Mouse (Mus musculus) skeletal muscle tissue, adult 2 months (tissue): Measurements from ENCODE around the gene Usp19.

ENCODE experiments used
- DNase-seq: peaks from one replicate; pipeline ENCODE4 v3.0.0-alpha.2; 2012; ENCODE audit warnings: low read depth, low spot score

Gene Usp19

DNA sequence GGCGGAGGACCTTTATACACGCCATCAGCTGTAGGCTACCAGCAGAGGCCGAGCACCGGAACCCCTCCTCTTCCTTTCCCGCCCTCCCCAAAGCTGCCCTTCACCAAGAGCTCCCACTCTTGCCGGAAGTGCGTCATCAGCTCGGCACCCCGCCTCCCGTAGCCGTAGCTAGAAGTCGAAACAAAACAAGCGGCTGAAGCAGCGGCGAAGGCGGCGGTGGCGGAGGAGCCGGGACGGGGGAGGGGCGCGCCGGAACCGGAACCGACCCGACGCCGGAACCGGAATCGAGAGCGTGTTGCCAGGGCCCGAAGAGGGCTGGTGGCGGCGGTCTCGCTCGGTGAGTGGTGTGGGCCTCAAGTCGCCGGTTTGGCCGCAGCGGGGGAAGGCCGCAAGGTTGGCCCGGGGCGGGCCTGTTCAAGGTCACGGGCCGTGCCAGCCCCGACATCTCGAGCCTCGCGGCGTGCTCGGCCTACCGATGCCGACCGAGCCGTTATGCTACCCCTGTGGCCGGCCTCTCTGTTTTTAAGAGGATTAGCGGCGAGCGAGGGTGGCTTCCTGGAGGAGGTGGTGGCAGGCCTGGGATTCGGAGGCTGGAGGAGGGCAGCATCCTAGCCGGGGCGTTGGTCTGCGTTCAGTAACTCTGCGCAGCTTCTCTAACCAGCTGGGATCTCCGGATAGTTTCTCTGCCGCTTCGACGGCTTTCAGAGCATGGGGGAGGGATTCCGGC is at the start of gene Usp19:
Gene Usp19, plus strand, starts transcription at position 44 of the 727 bp plus-strand sequence.
- peak; percentile 96 for DNase-seq

DNA sequence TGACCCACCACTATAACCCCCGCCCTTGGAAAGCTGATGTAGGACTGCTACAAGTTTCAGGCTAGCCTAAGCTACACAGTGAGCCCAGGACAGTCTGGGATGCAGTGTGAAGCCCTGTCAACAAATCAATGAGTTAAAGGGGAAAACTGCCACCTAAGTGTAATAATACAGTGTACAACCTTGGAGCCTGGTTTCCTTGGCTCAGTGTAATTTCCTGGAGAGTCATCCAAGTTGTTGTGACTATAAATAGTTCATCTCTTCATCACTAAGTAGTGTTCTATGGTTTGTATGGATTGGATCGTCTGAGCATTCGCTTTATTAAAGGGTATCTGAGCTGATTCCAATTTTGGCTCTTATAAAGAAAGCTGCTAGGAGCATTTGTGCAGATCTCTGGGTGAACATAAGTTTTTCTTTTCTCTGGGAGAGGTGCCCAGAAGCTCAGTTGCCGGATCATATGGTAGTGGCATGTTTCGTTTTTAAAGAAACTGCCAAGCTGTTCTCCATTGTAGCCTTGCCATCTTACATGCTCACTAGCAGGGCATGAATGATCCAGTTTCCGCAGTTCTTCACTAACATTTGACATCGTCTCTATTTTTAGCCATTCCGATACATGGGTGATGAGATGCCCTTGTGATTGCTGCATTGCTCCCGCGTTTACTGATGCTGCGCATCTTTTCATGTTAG is 49.0 kb upstream of the Usp19 start:
- no peak for DNase-seq

DNA sequence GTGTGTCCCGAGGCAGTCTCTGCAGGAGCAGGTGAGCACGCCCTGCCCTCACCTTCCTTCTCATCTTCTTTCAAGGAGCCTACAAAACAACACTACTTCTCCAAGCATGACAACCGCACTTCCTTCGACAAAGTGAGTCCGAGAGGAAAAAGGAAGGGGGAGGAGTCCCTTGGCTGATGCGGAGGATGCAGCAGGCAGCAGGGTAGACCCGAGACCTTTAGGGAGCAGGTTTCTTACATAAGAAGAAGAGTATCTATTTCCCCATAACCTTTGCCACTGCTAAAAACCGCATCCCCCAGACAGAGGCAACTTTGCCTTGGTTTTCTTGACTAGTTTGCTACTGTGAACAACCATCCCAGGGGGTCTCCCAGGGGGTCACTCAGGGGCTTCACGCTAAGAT is 45.3 kb upstream of the Usp19 start:
- DNase-seq, result no peak

DNA sequence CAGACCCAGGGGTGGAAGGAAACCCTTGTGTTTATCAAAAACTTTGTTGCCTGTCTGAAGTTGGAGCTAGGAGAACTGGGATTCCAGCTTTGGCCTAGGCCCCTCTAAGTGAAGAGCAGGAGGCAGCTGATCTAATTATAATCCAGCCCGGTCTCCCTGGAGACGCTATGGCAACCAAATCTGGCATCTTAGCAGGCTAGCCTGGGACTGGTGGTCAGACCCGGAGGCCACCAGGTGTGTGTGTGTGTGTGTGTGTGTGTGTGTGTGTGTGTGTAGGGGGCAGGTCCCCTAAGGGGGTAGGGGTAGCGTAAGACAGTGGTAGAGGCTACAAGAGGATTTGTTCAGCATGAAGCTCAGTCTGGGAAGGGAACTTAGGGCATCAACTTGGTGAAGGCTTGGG is 40.5 kb upstream of the Usp19 start:
- no peak for DNase-seq

DNA sequence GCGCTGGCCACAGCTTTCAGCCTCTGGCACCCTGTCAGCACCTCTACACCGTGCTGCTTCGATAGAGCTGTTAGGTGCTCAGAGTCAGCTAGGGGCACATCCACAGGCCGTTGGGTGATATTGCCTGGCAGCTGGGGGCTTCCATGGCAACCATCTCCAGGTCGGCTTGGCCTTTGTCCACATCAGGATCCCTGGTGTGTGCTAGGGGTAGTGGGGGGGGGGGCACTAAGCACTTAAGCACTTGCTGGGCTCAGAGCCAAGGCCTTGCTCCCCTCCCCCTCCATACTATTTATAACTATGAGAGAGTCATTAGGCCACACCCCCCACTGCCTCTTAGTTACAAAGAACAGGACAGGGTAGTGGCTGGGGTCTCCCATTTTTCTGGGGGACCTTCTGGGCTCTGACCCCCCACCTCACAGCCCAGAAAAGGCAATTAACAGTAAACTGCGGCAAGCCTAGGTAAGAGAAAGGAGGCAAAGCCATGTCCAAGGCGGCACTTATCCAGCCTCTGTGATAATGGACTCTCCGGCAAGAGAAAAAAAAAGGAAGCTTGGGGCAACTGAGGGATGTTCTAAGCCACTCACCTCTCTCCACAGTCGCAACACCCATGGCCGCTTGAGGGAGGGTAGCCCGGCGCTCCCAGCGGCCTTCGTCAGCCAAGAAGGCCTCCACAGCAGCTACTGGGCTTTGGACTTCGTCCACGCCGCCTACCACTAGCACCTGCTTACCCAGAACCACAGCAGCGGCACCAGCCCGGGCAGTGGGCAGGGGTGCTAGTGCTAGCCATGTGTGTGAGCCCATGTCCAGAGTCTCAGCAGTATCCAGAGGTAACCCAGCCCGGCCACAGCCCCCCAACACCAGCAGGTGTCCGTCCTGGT is 39.9 kb upstream of the Usp19 start:
- DNase-seq, result no peak

DNA sequence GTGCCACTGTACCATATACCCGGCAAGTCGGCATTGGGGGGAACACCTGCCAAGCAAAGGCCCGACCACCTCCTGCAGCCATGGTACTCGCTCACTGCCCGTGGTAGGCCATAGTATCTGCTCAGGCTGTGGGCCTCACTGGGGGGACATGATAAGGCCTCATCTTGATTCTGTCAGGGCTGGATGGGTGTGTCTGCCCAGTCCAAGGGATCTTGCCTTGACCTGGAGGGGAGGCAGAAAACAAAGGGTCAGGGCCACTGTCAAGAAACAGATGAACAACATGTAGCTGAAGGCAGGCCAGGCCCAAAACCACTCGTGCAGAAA is 39.3 kb upstream of the Usp19 start:
- no peak for DNase-seq

DNA sequence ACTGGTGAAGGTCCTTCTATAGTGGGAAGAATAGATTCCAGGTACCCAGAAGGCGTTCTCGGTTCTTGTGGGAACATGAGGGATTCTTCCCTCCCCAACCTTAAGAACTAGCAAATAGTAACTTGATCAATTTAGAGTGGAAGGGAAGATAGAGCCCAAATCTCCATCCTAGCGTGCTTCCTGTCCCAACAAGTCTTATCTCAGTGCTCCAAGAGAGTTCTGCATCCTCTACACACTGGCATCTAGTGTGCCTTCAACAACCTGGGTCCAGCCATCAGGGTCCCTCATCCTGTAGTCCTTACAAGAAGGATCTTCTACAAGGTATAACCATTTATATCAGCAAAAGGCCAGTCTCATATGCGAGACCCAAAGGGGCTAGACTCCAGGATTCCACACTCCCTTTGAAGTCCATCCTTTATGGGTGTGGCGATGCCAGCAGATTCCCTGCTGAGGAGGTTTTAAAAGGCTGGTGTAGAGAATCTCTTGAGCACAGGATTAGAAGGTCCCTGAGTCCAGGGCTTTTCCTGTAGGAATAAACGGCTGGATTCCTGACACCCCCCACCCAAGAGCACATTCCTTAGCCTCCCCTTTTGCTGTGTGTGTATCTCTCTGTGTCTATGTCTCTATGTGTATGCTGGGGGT is 38.8 kb upstream of the Usp19 start:
- no peak for DNase-seq

DNA sequence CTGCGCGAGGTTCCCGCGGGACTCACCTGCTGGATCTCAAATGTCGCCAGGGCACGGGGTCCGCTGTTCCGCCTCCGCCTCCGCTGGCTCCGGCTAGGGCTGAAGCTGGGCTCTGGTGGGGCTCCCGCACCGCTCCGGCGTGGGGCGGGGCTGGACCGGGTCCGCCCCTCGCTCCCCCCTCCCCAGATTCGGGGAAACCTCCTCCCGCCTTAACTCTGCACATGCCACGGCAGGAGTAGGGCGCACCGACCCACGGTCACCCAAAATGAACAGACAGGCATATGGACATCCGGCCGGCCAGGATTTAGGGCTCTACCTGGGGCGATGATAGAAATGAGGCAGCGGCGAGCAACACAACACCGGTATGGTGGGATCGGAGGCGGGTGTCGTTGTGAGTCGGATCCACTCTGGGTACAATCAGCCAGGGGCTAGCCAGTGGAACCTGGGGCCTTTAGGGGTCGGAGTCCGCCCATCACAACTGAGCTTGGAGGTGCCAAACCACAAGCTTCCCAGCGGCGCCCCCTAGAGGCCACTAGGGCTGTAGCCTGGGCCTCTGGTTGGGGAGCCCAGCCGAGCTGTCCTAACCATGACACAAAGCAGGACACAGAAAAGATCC is 38.0 kb upstream of the Usp19 start:
- peak; percentile 71 for DNase-seq

DNA sequence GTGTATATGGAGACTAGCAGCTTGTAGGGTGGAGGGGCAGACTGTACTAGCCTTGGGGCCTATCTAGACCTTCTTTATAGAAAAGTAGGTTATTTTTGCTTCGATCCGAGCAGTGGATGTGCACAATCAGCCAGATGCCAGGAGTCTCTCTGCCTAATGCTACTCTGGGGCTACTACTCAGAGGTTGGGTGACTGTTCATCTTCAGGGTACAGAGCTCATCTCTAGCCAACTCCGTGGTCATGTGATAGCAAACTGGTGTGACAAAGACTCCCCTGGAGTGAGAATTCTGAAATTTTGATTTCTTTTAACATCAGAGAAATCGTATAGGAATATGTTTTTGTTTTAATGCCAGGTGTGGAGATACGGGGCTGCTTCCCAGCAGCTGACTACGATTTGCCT is 37.5 kb upstream of the Usp19 start:
- no peak for DNase-seq

DNA sequence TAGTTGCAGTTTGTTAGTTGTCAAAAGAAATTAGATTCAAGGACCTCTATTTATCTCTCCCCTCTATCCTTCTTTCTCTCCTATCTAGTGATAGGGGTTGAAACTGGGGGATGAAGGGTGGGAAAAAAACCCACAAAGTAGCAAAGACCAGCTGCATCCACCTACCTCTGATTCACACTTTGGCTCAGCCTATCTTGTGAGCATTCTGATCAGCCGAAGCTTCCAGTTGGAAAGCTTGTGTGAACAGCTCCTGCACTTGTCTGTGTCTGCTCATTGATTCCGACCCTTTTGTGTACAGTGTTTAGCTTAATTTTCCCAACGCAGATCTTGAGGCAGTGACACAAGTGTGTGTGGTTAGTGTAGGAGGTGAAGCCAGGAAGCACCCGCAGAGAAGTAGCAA is 36.9 kb upstream of the Usp19 start:
- DNase-seq, result no peak

DNA sequence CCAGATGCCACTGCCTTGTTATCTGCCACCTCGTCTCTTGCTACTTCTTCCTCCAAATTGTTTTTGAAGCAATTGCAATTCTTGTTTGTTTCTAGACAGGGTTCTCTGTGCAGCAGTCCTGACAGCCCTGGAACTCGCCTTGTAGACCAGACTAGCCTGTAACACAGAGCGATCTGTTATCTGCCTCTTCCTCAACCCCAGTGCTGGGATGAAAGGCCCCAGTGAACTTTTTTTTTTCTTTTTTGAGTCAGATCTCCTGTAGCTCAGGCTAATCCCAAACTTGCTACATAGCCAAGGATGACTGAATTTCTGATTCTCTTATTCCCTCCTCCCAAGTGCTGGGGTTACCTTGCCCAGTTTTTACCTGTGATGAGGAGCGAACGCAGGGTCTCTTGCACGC is 36.0 kb upstream of the Usp19 start:
- no peak for DNase-seq

DNA sequence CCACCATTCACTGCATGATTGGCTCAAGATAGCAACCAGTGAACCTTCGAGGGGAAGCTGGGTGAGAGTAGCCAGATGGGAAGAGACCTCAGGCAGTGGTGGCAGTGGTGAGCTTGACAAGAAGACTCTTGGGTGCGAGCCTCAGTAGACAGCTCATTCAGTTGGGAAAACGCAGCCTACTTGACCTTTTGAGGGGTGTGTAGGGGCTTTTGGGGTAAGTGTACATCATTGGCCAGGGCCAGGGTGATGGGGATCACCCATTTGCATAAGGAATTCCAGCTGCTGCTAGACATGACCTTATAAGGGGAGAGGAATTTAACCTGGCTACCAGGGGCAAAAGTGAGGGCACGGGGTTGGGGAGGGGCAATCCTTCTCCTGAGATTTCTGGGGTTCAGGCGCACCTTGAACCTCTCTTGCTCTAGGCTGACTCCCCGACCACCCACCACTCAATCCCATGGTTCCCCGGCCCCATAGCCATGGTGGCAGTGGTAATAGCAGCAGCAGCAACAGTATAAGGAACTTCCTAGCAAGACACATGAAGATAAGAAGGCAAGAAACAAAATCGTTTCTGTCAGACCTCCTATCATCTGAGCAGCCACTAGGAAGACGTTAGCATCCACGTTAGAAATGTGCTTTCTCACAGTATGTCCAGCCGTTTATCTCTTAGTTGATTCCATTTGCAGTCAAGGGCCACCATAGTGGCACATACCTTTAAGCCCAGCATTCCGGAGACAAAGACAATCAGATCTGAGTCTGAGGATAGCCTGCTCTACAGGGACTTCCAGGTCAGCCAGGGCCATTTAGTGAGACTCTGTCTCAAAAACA is 34.4 kb upstream of the Usp19 start:
- DNase-seq, result no peak

DNA sequence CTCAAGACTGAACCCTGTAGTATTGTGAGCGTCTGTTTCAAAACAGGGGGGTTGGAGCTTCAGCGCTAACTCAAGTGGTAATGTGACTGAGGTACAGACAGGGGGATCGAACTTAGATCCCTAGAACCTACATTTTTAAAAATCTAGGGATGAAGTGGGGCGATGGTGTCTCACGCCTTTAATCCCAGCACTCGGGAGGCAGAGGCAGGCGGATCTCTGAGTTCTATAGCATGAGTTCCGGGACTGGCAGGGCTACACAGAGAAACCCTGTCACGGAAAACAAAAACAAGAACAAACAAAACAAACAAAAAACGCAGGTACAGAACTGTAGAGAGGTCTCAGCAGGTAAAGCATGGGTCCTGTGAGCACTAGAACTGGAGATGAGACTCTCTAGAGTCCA is 33.4 kb upstream of the Usp19 start:
- no peak for DNase-seq

DNA sequence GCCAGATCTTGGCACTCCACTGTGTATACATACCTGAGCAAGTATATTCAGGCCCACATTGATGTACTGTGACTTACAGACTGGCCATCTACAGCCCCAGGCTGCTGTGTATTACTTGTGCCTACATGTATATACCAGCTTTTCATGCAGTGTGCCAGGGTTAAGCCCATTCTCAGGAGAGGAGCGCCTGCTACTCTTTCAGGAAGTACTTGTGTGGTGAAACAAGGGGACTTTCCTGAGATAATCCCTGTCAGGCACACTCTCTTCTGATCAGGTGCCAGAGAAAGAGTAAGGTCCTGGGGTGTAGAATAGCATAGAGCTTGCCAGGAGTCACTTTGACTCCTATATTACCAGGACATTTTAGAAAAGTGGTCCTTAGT is 30.5 kb upstream of the Usp19 start:
- DNase-seq, result no peak

DNA sequence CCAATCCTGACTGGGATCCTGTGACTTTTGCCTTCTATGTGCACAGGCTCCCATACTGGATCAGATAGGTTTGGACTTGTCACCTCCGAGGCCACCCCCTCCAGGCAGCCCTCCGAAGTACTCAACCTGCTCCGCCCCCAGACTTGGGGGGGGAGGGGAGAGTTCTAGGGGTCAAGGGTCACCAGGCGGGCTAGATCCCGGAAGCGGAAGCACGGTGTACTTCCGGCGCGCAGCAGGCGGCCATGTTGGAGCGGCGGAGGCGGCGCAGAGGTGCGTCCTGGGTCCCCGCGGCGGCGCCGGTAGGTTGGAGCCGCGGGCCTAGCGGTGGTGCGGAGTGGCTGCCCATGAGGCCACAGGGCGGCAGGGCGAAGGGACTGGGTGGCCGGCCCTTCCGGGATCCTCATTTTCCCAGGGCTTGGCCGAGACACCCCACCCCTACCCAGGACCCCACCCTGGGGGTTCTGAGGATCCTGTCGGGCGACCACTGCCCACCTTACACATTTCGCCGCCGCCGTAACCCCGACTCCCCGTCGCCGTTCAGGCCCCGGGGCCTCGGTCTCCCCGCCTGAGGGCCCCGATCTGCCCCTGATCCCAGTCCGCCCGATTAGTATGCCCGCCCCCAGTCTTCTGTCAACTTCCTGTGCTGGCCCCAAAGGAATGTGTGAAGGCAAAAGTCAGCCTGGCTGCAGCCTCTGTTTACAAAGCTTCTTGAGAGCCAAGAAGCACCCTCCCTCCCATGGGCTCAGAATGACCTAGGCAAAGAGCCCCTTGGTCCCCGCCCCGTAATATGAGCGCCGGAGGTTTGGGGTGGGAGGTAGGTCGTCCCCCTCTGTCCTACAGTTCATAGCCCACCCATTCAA is 29.9 kb upstream of the Usp19 start, which contains the start of gene Ccdc71:
Gene Ccdc71, plus strand, starts transcription at position 209 of the 860 bp plus-strand sequence.
- peak; percentile 81 for DNase-seq

DNA sequence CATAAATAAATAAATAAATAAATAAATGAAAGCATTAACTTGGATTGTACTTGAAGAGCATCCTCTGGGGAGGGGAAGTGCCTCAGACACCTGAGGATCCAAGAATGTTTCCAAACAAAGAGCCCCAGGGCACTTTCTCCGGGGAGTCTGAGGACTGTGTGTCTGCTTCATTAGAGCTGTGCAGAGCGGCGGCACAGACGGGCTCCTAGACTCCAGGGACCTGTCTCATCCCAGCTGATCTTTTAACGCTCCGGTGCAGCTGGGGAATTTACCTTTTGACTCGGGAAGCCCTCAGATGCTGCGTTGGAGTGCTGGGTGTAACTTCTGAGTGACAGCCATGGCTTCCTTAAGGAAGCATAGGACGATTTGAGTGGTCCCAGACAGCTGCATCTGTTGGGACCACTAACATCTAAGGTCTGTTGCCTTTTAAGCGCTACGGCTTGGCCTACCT is 29.2 kb upstream of the Usp19 start, which contains the start of gene Klhdc8b:
Gene Klhdc8b, minus strand, starts transcription at position 401 of the 451 bp plus-strand sequence.
- DNase-seq, result no peak

DNA sequence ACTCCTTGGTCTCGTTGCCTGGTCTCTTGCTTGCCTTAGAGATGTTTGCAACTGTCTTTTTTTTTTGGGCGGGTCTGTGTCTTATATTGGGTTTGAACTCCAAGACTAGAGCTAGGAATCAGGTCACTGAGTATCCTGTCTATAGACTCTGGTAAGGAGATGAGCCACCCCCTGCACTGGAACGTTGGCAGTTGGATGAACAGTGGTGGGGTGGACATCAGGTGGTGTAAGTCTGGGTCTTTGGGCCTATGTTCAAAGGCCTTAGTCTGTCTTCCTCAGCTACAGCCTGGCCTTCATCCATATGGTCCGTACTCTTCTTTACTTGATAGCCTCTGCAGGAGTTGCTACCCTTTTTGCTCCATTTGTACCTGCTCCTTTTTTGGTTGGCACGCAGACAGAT is 28.7 kb upstream of the Usp19 start:
- no peak for DNase-seq

DNA sequence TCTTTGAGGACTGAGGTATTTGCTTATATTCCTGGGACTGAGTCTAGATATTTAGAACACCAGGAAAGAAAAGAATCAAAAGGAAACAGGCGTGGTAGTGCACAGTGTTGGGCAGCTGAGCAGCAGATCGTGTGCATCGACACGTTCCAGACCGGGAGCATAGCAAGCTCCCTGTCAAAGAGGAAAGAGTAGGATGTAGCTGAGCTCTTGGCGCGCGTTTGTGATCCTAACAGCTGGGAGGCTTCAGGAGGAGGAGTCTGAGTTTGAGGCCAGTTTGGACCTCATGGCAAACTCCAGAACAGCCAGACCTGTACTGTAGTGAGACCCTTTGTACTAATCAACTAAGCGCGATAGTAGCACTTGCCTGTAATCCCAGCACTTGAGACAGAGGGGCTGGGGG is 28.2 kb upstream of the Usp19 start:
- no peak for DNase-seq

DNA sequence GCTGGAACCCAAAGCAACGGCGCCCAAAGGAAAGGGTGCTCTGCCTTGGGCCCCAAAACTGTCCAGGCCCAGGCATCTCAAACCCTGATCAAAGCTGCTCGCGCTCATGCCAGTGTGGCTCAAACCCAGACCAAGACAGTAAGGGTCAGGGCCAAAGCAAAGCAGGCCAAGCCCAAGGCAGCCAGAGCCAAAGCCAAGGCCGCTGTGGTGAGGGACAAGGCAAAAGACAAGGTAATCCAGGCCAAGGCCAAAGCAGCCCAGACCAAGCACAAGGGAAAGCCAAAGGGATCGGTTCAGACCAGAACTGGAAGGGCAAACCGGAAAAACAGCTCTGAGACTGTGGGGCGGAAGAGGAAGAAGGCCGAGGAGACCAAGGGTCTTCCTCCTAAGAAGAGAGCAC is 26.7 kb upstream of the Usp19 start:
- no peak for DNase-seq

DNA sequence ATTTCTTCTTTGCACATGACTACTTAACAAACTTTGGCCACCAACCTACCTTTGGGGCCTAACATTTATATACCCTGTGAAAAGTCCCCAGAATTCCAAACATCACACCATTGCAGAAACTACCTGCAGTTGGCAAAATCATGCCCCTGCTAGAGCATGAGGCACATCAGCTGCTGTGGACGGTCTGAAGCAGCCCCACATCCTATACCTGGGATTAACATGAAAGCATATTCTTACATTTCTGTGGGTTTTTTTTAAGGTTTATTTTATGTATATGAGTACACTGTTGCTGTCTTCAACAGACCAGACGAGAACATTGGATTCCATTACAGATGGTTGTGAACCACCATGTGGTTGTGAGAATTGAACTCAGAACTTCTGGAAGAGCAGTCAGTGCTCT is 24.2 kb upstream of the Usp19 start:
- DNase-seq, result no peak
